Mouse (Mus musculus) embryonic facial prominence, embryonic 15.5 days (tissue): ENCODE results near the gene Zfp706. TPM values are rescaled to one million over a fixed set of nuclear protein-coding genes. Genes with fewer than 3 reads are reported as not detected.
A peak's percentile ranks its signal among the peaks of the same experiment; 100 is the strongest.

Source experiments
- ATAC-seq: fragments of 200-750 bp; cut with Nextera tagmentation; 2 replicates; pipeline ENCODE4 v1.8.0; 2017; ENCODE audit warnings: low read depth, moderate TSS enrichment; ENCODE audit not compliant: insufficient number of reproducible peaks, low FRiP score, low TSS enrichment
- H3K27ac ChIP-seq: fragments of 300-500 bp; sonication (generic); replicated peaks from 2 replicates; pipeline ENCODE4 v1.5.1; 2015; ENCODE audit warnings: mild to moderate bottlenecking, inconsistent platforms
- H3K27me3 ChIP-seq: fragments of 300-500 bp; sonication (generic); 2 replicates; pipeline ENCODE4 v1.6.1; 2015; ENCODE audit warnings: inconsistent platforms
- H3K36me3 ChIP-seq: fragments of 300-500 bp; sonication (generic); 2 replicates; pipeline ENCODE4 v1.6.1; 2015; ENCODE audit warnings: mild to moderate bottlenecking, inconsistent platforms
- H3K4me1 ChIP-seq: fragments of 300-500 bp; sonication (generic); 2 replicates; pipeline ENCODE4 v1.6.1; 2015; ENCODE audit warnings: inconsistent platforms
- H3K4me2 ChIP-seq: fragments of 300-500 bp; sonication (generic); replicated peaks from 2 replicates; pipeline ENCODE4 v1.6.1; 2015; ENCODE audit warnings: mild to moderate bottlenecking, inconsistent platforms
- H3K4me3 ChIP-seq: fragments of 300-500 bp; sonication (generic); replicated peaks from 2 replicates; pipeline ENCODE4 v1.5.1; 2015; ENCODE audit warnings: mild to moderate bottlenecking, inconsistent platforms
- H3K9ac ChIP-seq: fragments of 300-500 bp; sonication (generic); 2 replicates; pipeline ENCODE4 v1.6.1; 2015; ENCODE audit warnings: inconsistent platforms
- H3K9me3 ChIP-seq: fragments of 300-500 bp; sonication (generic); replicated peaks from 2 replicates; pipeline ENCODE4 v1.6.1; 2016; ENCODE audit warnings: inconsistent platforms
- WGBS: fragments of 180-500 bp; shearing (Covaris S2); methylation state at CpG from one replicate; pipeline ENCODE4 v1.1.7; 2015; 5-methylcytosine and 5-hydroxymethylcytosine counted together
- polyA plus RNA-seq: library from polyadenylated mRNA; unstranded; fragments of >200 nt; fragmentation: Nextera tagmentation; extraction: Ambion mirVana; gene quantifications from 2 replicates; pipeline ENCODE4 v1.2.1, GENCODE M21; 2015

The Zfp706 gene
- polyA plus RNA-seq, 1 experiment from 2014 or later = 464 TPM

GRCm38 (mm10) chr15:36989922-36990321 lies 17.7 kb downstream of the Zfp706 start:
- Histone ChIP-seq H3K27me3 (no peaks in the 10 kb centered on the region), H3K36me3 (no peaks in the 10 kb centered on the region), H3K4me1 (peaks cover 9% of the 10 kb centered on the region; the same call in 1 of the 2 replicates), H3K9ac (no peak overlapping the region), H3K9me3 (no peaks in the 10 kb centered on the region), H3K4me3 (no peak overlapping the region), H3K27ac (no peak overlapping the region), H3K4me2 (no peak overlapping the region)
- no peak for ATAC-seq
- 61% methylated on average over 11 of the region's 11 CpGs for WGBS

- no peak for ATAC-seq
- 84% methylated on average over 2 of the region's 2 CpGs for WGBS
Observed at GRCm38 (mm10) chr15:36988718-36989115, 18.9 kb downstream of the Zfp706 start.

DNA sequence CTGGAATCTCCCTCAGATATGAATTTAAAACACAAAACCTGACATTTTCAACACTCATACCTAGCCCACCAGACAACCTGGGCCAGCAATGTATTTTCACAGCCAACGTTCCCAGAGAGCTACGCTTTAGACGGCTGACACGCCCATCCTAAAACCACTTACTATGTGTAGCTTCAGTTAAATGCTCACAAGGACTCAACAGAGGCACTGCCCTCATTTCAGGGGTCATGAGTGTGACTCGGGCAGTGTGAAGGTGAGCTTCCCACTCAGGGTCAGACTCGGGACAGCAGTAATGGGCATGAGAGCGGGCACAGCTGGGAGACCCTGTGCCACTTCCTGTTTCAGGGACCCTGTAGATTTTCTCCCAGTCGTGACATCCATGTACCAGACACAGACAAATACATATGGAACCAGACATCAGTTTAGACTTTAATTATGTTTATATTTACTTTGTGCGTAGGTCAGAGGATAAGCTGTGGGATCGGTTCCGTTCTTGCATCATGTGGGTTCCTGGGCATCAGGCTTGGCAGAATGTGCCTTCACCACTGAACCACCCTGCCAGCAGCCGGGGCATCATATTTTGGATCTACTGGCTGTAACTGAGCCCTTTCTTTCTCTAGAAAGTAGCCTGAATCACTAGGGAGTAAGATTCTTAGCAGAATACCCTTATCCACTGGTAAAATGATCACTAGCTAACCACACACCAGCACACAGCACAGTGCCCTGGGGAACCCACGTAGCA lies 19.4 kb downstream of the Zfp706 start:
- no peak for ATAC-seq
- H3K36me3 ChIP-seq = no peaks in the 10 kb centered on the region
- WGBS = 76% methylated on average over 13 of the region's 13 CpGs
- no peak overlapping the region for H3K27ac ChIP-seq
- H3K4me1 ChIP-seq = peaks cover 3% of the 10 kb centered on the region; the same call in 1 of the 2 replicates
- no peak overlapping the region for H3K4me2 ChIP-seq
- H3K9ac ChIP-seq = no peak overlapping the region
- H3K9me3 ChIP-seq = no peaks in the 10 kb centered on the region
- no peak overlapping the region for H3K4me3 ChIP-seq
- no peaks in the 10 kb centered on the region for H3K27me3 ChIP-seq

More at GRCm38 (mm10) chr15:36988718-36989115, 18.9 kb downstream of the Zfp706 start:
- H3K4me2 ChIP-seq = no peak overlapping the region
- no peak overlapping the region for H3K9ac ChIP-seq
- no peaks in the 10 kb centered on the region for H3K9me3 ChIP-seq
- no peak overlapping the region for H3K27ac ChIP-seq
- no peak overlapping the region for H3K4me3 ChIP-seq
- no peaks in the 10 kb centered on the region for H3K27me3 ChIP-seq
- peaks cover 6% of the 10 kb centered on the region; the same call in 1 of the 2 replicates for H3K4me1 ChIP-seq
- H3K36me3 ChIP-seq = no peaks in the 10 kb centered on the region

DNA sequence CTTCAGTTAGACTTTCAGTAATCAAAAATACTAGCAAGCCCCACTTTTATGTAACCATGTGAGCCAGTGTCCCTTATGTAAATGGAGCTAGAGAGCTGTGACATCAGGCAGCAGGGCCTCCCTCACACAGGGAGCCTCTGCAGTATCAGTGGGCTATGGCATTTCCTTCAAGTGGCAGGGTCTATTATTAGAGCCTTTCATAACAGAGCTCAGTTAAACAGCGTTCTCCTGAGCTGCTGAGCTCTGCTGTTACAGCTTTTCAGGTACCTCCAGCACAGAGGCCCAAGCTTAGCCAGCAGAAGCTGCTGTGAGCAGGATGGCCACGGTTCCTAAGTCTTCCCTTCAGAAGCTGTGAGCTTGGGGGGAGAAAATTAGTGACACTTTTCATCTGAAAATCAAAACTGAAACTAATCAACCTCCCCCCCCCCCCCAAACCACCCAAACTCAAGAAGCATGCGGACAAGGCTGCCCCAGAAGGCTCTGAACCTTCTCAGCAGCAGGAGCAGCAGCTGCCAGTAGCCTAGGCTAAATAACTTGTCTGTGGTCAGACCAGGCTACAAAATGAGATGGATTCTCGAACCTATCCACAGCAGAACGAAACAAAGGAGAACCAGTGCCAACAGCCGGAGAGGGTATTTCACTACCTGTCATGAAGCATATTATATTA lies 20.2 kb downstream of the Zfp706 start:
- 47% methylated on average over 6 of the region's 6 CpGs for WGBS
- Histone ChIP-seq H3K4me2 (no peak overlapping the region), H3K27ac (no peak overlapping the region), H3K9me3 (no peaks in the 10 kb centered on the region), H3K27me3 (no peaks in the 10 kb centered on the region), H3K36me3 (no peaks in the 10 kb centered on the region), H3K4me3 (no peak overlapping the region), H3K9ac (no peak overlapping the region), H3K4me1 (peaks cover 3% of the 10 kb centered on the region; the same call in 1 of the 2 replicates)
- ATAC-seq = no peak

DNA sequence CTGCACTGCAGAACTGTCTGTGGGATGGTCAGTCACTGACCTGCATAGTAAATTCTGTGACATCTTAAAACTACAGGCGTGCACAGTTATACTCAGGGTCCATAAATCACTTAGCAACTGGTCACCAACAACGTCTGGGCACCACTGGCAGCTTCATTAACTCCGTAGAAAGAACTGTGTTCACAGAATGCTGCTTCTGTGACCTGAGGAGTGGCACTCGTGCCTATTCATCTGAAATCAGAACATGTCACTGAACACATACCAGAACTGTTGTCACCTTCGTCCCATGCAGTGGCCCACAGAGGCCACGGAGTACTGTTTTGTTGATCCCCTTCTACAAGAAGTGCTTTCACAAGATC lies 22.0 kb downstream of the Zfp706 start:
- H3K27ac ChIP-seq = no peak overlapping the region

GRCm38 (mm10) chr15:36984921-36985566 lies 22.5 kb downstream of the Zfp706 start:
- Histone ChIP-seq H3K36me3 (no peaks in the 10 kb centered on the region), H3K4me3 (no peak overlapping the region), H3K27ac (no peak overlapping the region), H3K9me3 (no peaks in the 10 kb centered on the region), H3K4me2 (no peak overlapping the region), H3K4me1 (peaks cover 8% of the 10 kb centered on the region), H3K27me3 (no peaks in the 10 kb centered on the region), H3K9ac (no peak overlapping the region)
- 67% methylated on average over 1 of the region's 1 CpGs for WGBS
- ATAC-seq = no peak

More for the DNA sequence above, 22.0 kb downstream of the Zfp706 start:
- Histone ChIP-seq H3K4me3 (no peak overlapping the region), H3K9me3 (no peaks in the 10 kb centered on the region), H3K9ac (no peak overlapping the region), H3K27me3 (no peaks in the 10 kb centered on the region), H3K4me1 (peaks cover 3% of the 10 kb centered on the region), H3K4me2 (no peak overlapping the region), H3K36me3 (no peaks in the 10 kb centered on the region)
- no peak for ATAC-seq
- WGBS = 76% methylated on average over 6 of the region's 6 CpGs

- H3K36me3 ChIP-seq = no peaks in the 10 kb centered on the region
- ATAC-seq = no peak
- peaks cover 16% of the 10 kb centered on the region for H3K4me1 ChIP-seq
- H3K27me3 ChIP-seq = no peaks in the 10 kb centered on the region
- 62% methylated on average over 3 of the region's 3 CpGs for WGBS
- H3K27ac ChIP-seq = no peak overlapping the region
- H3K9ac ChIP-seq = no peak overlapping the region
- no peak overlapping the region for H3K4me2 ChIP-seq
- H3K4me3 ChIP-seq = no peak overlapping the region
- H3K9me3 ChIP-seq = no peaks in the 10 kb centered on the region
Observed at GRCm38 (mm10) chr15:36983455-36983854, 24.1 kb downstream of the Zfp706 start.

GRCm38 (mm10) chr15:36980238-36980637 lies 27.3 kb downstream of the Zfp706 start:
- H3K4me1 ChIP-seq = peaks cover 13% of the 10 kb centered on the region
- H3K4me3 ChIP-seq = peak overlapping the region; percentile 42
- no peak overlapping the region for H3K27ac ChIP-seq
- ATAC-seq = no peak; the same call in 1 of the 2 replicates
- no peaks in the 10 kb centered on the region for H3K36me3 ChIP-seq
- H3K9me3 ChIP-seq = no peaks in the 10 kb centered on the region
- peak overlapping the region; percentile 68 for H3K4me2 ChIP-seq
- no peaks in the 10 kb centered on the region for H3K27me3 ChIP-seq
- 40% methylated on average over 8 of the region's 8 CpGs for WGBS
- H3K9ac ChIP-seq = no peak overlapping the region

DNA sequence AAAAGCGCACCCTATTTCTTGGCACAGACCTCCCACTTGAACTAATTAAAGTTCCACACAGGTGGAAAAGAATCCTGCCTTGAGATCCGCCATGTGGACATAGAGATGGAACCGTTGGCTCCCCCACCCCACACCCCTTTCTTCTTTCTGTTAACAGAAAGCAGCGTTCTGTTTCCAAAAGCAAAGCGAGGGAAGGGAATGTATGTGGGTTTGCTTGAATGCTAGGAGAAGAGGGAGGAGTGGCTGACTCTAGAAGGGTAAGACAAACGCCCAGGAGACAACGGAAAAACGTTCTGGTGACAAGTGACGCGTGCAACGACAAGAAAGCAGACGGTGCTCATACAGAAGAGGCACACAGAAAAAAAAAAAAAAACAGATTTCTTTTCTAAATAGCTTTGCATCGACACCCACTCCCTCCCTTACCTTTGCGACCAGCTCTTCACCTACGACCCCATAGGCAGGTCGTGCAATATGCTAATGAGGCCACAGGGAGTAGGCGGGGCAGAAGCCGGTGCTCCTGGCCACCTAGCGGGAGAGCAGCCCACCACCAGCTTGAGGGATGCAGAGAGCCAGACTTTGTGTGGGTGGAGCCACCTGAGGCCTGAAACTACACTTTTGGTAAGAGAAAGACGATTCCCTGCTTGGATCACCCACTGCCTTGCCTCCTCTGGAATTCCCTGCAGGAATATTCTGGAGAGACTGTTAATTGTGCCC lies 27.9 kb downstream of the Zfp706 start:
- H3K4me1 ChIP-seq = peaks cover 13% of the 10 kb centered on the region
- ATAC-seq = 0 out of 2 replicates have a peak, but pooled peaks have one; percentile 41
- H3K36me3 ChIP-seq = no peaks in the 10 kb centered on the region
- H3K27me3 ChIP-seq = no peaks in the 10 kb centered on the region
- H3K4me3 ChIP-seq = peak overlapping the region; percentile 42
- peak overlapping the region; percentile 68 for H3K4me2 ChIP-seq
- no peaks in the 10 kb centered on the region for H3K9me3 ChIP-seq
- no peak overlapping the region for H3K27ac ChIP-seq
- WGBS = 4% methylated on average over 20 of the region's 20 CpGs
- H3K9ac ChIP-seq = no peak overlapping the region

GRCm38 (mm10) chr15:36979159-36979487 lies 28.4 kb downstream of the Zfp706 start:
- H3K4me3 ChIP-seq = 0 out of 2 replicates have a peak overlapping the region, but pooled peaks have one; percentile 42

DNA sequence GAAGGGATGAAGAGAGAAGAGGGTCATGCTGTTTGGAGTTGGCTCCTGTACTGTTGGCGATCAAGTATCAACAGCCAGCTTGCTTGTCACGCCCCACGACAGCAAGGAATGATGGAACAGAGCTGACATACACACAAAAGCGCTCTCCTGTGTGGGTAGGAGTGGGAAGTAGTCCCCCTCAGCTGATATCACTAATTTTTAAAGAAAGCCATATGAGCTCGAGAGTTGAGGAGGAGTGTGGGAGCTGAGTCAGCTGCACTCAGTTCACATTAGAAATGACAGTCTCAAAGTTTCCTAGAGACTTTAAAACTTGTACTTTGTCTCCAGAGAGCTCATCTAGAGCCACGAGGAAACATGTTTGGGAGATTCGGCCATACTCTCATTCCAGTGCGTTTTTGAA lies 29.8 kb downstream of the Zfp706 start:
- no peak for ATAC-seq
- Histone ChIP-seq H3K4me2 (no peak overlapping the region), H3K4me3 (no peak overlapping the region), H3K4me1 (peaks cover 13% of the 10 kb centered on the region), H3K27ac (no peak overlapping the region), H3K27me3 (no peaks in the 10 kb centered on the region), H3K9me3 (no peaks in the 10 kb centered on the region), H3K9ac (no peak overlapping the region), H3K36me3 (no peaks in the 10 kb centered on the region)
- WGBS = 66% methylated on average over 8 of the region's 8 CpGs

More at GRCm38 (mm10) chr15:36979159-36979487, 28.4 kb downstream of the Zfp706 start:
- no peak overlapping the region for H3K27ac ChIP-seq
- no peak overlapping the region for H3K9ac ChIP-seq
- H3K4me1 ChIP-seq = peaks cover 13% of the 10 kb centered on the region
- no peaks in the 10 kb centered on the region for H3K36me3 ChIP-seq
- no peaks in the 10 kb centered on the region for H3K9me3 ChIP-seq
- WGBS = 32% methylated on average over 5 of the region's 5 CpGs
- H3K27me3 ChIP-seq = no peaks in the 10 kb centered on the region
- H3K4me2 ChIP-seq = peak overlapping the region; percentile 68
- no peak for ATAC-seq
